Mouse (Mus musculus): Measurements from ENCODE around the gene Efcab6. TPM values are rescaled to one million over a fixed set of nuclear protein-coding genes. Genes with fewer than 3 reads are reported as not detected.

Efcab6 gene
- total RNA-seq, 2 experiments from 2014 or later = 16.7 to 17.5 TPM

GRCm38 (mm10) chr15:83967802-83968201 lies 97.4 kb downstream of the Efcab6 start:
- intact Hi-C loops (cut with DNase I) = no loop called here
- H3K27ac ChIP-seq = no peak overlapping the region
- TF ChIP-seq CTCF (IDR thresholded peaks at IDR 0.05) = no peak
- DNase-seq (ENCODE audit: extremely low spot score in 1 of 2, low spot score in 2 of 2) = no peak
- H3K4me3 ChIP-seq = no peak overlapping the region

GRCm38 (mm10) chr15:83965126-83965525 lies 100.1 kb downstream of the Efcab6 start:
- no peak overlapping the region for H3K4me3 ChIP-seq
- intact Hi-C loops (cut with DNase I) = no loop called here
- H3K27ac ChIP-seq = no peak overlapping the region
- no peak for DNase-seq (ENCODE audit: extremely low spot score in 1 of 2, low spot score in 2 of 2)
- no peak for TF ChIP-seq CTCF (IDR thresholded peaks at IDR 0.05)

- intact Hi-C loops (cut with DNase I) = loop anchor here (5.0 kb wide), 1 partner anchor 94 kb away; no protein-coding TSS in a partner anchor
- no peak for DNase-seq (ENCODE audit: extremely low spot score in 1 of 2, low spot score in 2 of 2)
- Histone ChIP-seq H3K27ac (no peak overlapping the region), H3K4me3 (no peak overlapping the region)
- TF ChIP-seq CTCF (IDR thresholded peaks at IDR 0.05) = no peak
These were observed 106.8 kb downstream of the Efcab6 start for GRCm38 (mm10) chr15:83958376-83958775.

- intact Hi-C loops (cut with DNase I) = loop anchor here (5.0 kb wide), 1 partner anchor 95 kb away; no protein-coding TSS in a partner anchor
- DNase-seq (ENCODE audit: extremely low spot score in 1 of 2, low spot score in 2 of 2) = no peak
- no peak for TF ChIP-seq CTCF (IDR thresholded peaks at IDR 0.05)
- H3K27ac ChIP-seq = no peak overlapping the region
- no peak overlapping the region for H3K4me3 ChIP-seq
These were observed 108.2 kb downstream of the Efcab6 start for GRCm38 (mm10) chr15:83956996-83957395.

GRCm38 (mm10) chr15:83955948-83956707 lies 109.1 kb downstream of the Efcab6 start:
- no peak for DNase-seq (ENCODE audit: extremely low spot score in 1 of 2, low spot score in 2 of 2)
- no peak; the same call in 1 of the 2 replicates for TF ChIP-seq CTCF (IDR thresholded peaks at IDR 0.05)
- no peak overlapping the region for H3K4me3 ChIP-seq
- no peak overlapping the region for H3K27ac ChIP-seq
- intact Hi-C loops (cut with DNase I) = loop anchor here (5.0 kb wide), 1 partner anchor 96 kb away; no protein-coding TSS in a partner anchor

- no peak for TF ChIP-seq CTCF (IDR thresholded peaks at IDR 0.05)
- no peak for DNase-seq (ENCODE audit: extremely low spot score in 1 of 2, low spot score in 2 of 2)
- no peak overlapping the region for H3K4me3 ChIP-seq
- H3K27ac ChIP-seq = no peak overlapping the region
- intact Hi-C loops (cut with DNase I) = no loop called here
These were observed 115.3 kb downstream of the Efcab6 start for GRCm38 (mm10) chr15:83949729-83950491.

- H3K4me3 ChIP-seq = no peak overlapping the region
- intact Hi-C loops (cut with DNase I) = no loop called here
- no peak for DNase-seq (ENCODE audit: extremely low spot score in 1 of 2, low spot score in 2 of 2)
- no peak overlapping the region for H3K27ac ChIP-seq
- no peak; the same call in 1 of the 2 replicates for TF ChIP-seq CTCF (IDR thresholded peaks at IDR 0.05)
These were observed 125.5 kb downstream of the Efcab6 start for GRCm38 (mm10) chr15:83939703-83940102.

GRCm38 (mm10) chr15:83938466-83938865 lies 126.7 kb downstream of the Efcab6 start:
- no peak for DNase-seq (ENCODE audit: extremely low spot score in 1 of 2, low spot score in 2 of 2)
- intact Hi-C loops (cut with DNase I) = no loop called here
- Histone ChIP-seq H3K27ac (no peak overlapping the region), H3K4me3 (no peak overlapping the region)
- TF ChIP-seq CTCF (IDR thresholded peaks at IDR 0.05) = no peak

- H3K27ac ChIP-seq = no peak overlapping the region
- H3K4me3 ChIP-seq = no peak overlapping the region
- intact Hi-C loops (cut with DNase I) = no loop called here
- no peak for DNase-seq (ENCODE audit: extremely low spot score in 1 of 2, low spot score in 2 of 2)
- TF ChIP-seq CTCF (IDR thresholded peaks at IDR 0.05) = no peak
These were observed 128.7 kb downstream of the Efcab6 start for GRCm38 (mm10) chr15:83936506-83936905.

GRCm38 (mm10) chr15:83934816-83935215 lies 130.4 kb downstream of the Efcab6 start:
- Histone ChIP-seq H3K4me3 (no peak overlapping the region), H3K27ac (no peak overlapping the region)
- intact Hi-C loops (cut with DNase I) = no loop called here
- no peak for TF ChIP-seq CTCF (IDR thresholded peaks at IDR 0.05)
- DNase-seq (ENCODE audit: extremely low spot score in 1 of 2, low spot score in 2 of 2) = no peak

- DNase-seq (ENCODE audit: extremely low spot score in 1 of 2, low spot score in 2 of 2) = no peak
- Histone ChIP-seq H3K27ac (no peak overlapping the region), H3K4me3 (no peak overlapping the region)
- TF ChIP-seq CTCF (IDR thresholded peaks at IDR 0.05) = no peak
- intact Hi-C loops (cut with DNase I) = no loop called here
These were observed 139.8 kb downstream of the Efcab6 start for GRCm38 (mm10) chr15:83925338-83925737.

- H3K4me3 ChIP-seq = no peak overlapping the region
- no peak overlapping the region for H3K27ac ChIP-seq
- intact Hi-C loops (cut with DNase I) = no loop called here
- no peak for TF ChIP-seq CTCF (IDR thresholded peaks at IDR 0.05)
- DNase-seq (ENCODE audit: extremely low spot score in 1 of 2, low spot score in 2 of 2) = no peak
These were observed 140.5 kb downstream of the Efcab6 start for GRCm38 (mm10) chr15:83924656-83925055.

Data from left cerebral cortex, adult 2 months (tissue).